Mouse (Mus musculus): ENCODE measurements around the gene Pik3c2a. TPM values are rescaled to one million over a fixed set of nuclear protein-coding genes. Genes with fewer than 3 reads are reported as not detected.

The Pik3c2a gene
- polyA plus RNA-seq, 1 experiment from 2014 or later: 20.5 TPM

- no peaks in the 10 kb centered on the region for H3K27me3 ChIP-seq (replicated peaks)
- H3K36me3 ChIP-seq: no peaks in the 10 kb centered on the region
- WGBS: 75% methylated on average over 10 of the region's 10 CpGs
- H3K4me1 ChIP-seq (replicated peaks): peaks cover 26% of the 10 kb centered on the region
- no peak for ATAC-seq (ENCODE audit: insufficient number of reproducible peaks, low FRiP score)
- H3K4me3 ChIP-seq: no peak overlapping the region
- no peak overlapping the region for H3K4me2 ChIP-seq
- H3K9me3 ChIP-seq (replicated peaks): no peaks in the 10 kb centered on the region
- H3K27ac ChIP-seq (ENCODE audit: poor library complexity, severe bottlenecking): no peak overlapping the region
- no peak overlapping the region for H3K9ac ChIP-seq
Measured at GRCm38 (mm10) chr7:116298389-116298788, 144.9 kb downstream of the Pik3c2a start.

DNA sequence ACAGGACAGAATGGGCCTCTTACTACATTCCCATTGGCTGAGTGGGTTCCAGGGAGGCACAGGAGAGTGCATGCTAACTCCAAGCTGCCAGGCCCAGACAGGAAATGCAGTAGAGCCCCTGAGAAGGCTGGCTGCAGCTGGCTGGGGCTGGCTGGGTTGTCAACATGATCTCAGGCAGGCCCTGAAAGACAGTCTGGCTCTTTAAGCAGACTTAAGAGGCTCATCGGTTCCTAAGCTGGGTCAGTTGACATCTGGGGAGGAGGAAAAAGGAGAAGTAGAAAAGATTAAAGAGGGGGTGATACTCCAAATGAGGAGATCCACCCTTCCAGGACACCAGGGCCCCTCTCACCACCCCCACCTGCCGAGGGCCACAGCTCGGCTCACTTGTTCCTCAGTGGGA lies 148.3 kb downstream of the Pik3c2a start:
- ATAC-seq (ENCODE audit: insufficient number of reproducible peaks, low FRiP score): no peak; the same call in 1 of the 2 replicates
- Histone ChIP-seq H3K9ac (peak overlapping the region; percentile 42), H3K9me3 (replicated peaks) (no peaks in the 10 kb centered on the region), H3K4me1 (replicated peaks) (peaks cover 29% of the 10 kb centered on the region), H3K4me3 (no peak overlapping the region), H3K36me3 (no peaks in the 10 kb centered on the region), H3K4me2 (no peak overlapping the region), H3K27me3 (replicated peaks) (no peaks in the 10 kb centered on the region), H3K27ac (ENCODE audit: poor library complexity, severe bottlenecking) (no peak overlapping the region)
- WGBS: 42% methylated on average over 3 of the region's 3 CpGs

DNA sequence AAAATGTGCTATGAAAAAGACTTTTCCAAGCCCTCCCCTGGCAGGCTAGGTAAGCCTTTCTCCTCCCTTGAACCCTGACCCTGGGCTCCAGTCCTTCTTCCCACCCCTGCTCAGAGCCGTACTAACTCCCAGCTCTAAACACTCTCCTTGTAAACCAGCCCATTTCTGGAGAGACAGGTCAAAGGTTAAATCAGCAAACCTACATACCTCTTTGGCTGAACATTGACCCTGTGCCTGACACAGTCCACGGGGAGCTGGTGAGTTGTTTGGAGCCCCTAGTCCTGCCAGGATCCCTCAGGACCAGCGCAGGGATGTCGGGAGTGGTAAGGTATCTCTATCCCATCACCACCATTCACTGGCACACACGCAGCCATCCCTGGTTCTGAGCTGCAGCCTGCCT lies 150.9 kb downstream of the Pik3c2a start:
- WGBS: 54% methylated on average over 5 of the region's 5 CpGs
- H3K9me3 ChIP-seq (replicated peaks): no peaks in the 10 kb centered on the region

DNA sequence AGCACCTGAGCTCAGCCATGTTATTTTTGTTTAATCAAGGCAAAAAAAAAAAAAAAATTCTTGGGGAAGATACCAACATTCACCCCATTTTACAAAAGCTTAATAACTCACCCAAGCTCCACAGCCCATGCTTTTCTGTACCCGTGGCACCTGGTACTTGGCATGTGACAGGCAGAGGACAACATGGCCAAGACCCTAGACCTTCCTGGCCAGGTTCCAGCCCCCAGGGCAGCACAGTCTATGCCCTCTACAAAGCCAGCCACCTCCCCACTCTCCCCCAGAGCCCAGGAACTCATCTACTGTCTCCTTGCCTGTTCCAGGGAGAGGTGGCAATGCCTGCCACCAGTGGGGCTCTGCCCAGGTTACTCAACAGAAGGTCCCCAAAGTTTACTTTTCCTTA lies 152.7 kb downstream of the Pik3c2a start:
- Histone ChIP-seq H3K27me3 (replicated peaks) (no peaks in the 10 kb centered on the region), H3K9ac (no peak overlapping the region), H3K4me2 (no peak overlapping the region), H3K27ac (ENCODE audit: poor library complexity, severe bottlenecking) (no peak overlapping the region), H3K4me1 (replicated peaks) (peaks cover 58% of the 10 kb centered on the region), H3K4me3 (no peak overlapping the region), H3K36me3 (no peaks in the 10 kb centered on the region), H3K9me3 (replicated peaks) (no peaks in the 10 kb centered on the region)
- no peak for ATAC-seq (ENCODE audit: insufficient number of reproducible peaks, low FRiP score)
- WGBS: 72% methylated on average over 1 of the region's 1 CpGs

More for the DNA sequence above, 150.9 kb downstream of the Pik3c2a start:
- no peak for ATAC-seq (ENCODE audit: insufficient number of reproducible peaks, low FRiP score)
- H3K4me3 ChIP-seq: no peak overlapping the region
- H3K27ac ChIP-seq (ENCODE audit: poor library complexity, severe bottlenecking): no peak overlapping the region
- H3K36me3 ChIP-seq: no peaks in the 10 kb centered on the region
- H3K4me2 ChIP-seq: no peak overlapping the region
- H3K27me3 ChIP-seq (replicated peaks): no peaks in the 10 kb centered on the region
- peaks cover 41% of the 10 kb centered on the region for H3K4me1 ChIP-seq (replicated peaks)
- H3K9ac ChIP-seq: no peak overlapping the region

DNA sequence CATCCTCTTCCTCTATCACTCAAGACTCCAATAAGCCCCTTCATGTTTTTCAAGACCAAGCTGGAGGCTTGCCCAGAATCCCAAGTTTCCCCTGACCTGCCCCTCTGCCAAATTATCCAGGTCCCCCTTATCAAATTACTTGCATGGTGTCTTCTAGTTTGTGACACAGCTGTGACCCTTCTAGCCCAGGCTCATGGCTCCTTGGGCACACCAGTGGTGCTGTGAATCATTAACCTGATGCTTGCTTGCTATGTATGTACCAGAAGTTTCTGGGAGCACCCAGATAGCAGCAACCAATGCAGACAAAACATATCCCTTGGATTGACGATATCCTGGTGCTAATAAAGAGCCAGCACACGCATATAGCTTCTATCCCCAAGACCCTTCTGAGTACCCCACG lies 154.3 kb downstream of the Pik3c2a start:
- no peaks in the 10 kb centered on the region for H3K27me3 ChIP-seq (replicated peaks)
- H3K4me1 ChIP-seq (replicated peaks): peaks cover 52% of the 10 kb centered on the region
- H3K4me3 ChIP-seq: no peak overlapping the region
- no peak for ATAC-seq (ENCODE audit: insufficient number of reproducible peaks, low FRiP score)
- no peak overlapping the region for H3K4me2 ChIP-seq
- H3K9me3 ChIP-seq (replicated peaks): no peaks in the 10 kb centered on the region
- WGBS: 80% methylated on average over 3 of the region's 3 CpGs
- no peak overlapping the region for H3K27ac ChIP-seq (ENCODE audit: poor library complexity, severe bottlenecking)
- no peaks in the 10 kb centered on the region for H3K36me3 ChIP-seq
- no peak overlapping the region for H3K9ac ChIP-seq

DNA sequence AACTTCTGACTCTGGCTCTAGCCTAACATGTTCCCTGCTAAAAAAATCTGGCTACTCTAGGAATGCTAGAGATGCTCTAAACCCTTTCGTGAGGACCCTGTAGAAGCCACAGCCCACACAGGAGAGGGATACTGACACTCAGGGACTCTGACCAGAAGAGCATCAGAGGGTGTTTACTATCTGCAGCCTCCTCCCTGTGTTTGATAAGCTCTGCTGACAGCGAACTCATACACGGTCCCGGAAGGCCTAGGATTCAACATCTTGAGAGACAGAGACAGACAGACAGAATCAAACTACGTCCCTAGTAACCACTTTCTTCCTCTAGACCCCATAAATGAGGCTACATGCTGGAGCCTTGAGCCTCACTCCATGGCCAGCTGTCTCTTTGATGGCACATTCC lies 155.3 kb downstream of the Pik3c2a start:
- Histone ChIP-seq H3K27ac (ENCODE audit: poor library complexity, severe bottlenecking) (no peak overlapping the region; the same call in 1 of the 2 replicates), H3K9me3 (replicated peaks) (no peaks in the 10 kb centered on the region), H3K9ac (no peak overlapping the region), H3K4me2 (no peak overlapping the region), H3K36me3 (no peaks in the 10 kb centered on the region), H3K4me1 (replicated peaks) (peaks cover 53% of the 10 kb centered on the region), H3K27me3 (replicated peaks) (no peaks in the 10 kb centered on the region), H3K4me3 (no peak overlapping the region)
- ATAC-seq (ENCODE audit: insufficient number of reproducible peaks, low FRiP score): no peak
- WGBS: 46% methylated on average over 5 of the region's 5 CpGs

Other genes with a start within 250 kb of the Pik3c2a start
- gene Plekha7, start 135.1 kb downstream of the Pik3c2a start, polyA plus RNA-seq (2016; fragmentation: Nextera tagmentation; extraction: Ambion mirVana): 55.9 and 59.7 TPM in 2 replicates
- gene Rps13, start 109.3 kb downstream of the Pik3c2a start, polyA plus RNA-seq (2016; fragmentation: Nextera tagmentation; extraction: Ambion mirVana): 574 and 581 TPM in 2 replicates
- 5.7 and 7.4 TPM in 2 replicates for gene Nucb2, start 60.9 kb upstream of the Pik3c2a start, polyA plus RNA-seq (2016; fragmentation: Nextera tagmentation; extraction: Ambion mirVana)